Mouse (Mus musculus): Measurements from ENCODE around the gene Olfr444.

Olfr444 gene

GRCm38 (mm10) chr6:42948767-42949166 lies at the start of gene Olfr444:
Gene Olfr444, plus strand, starts transcription at chr6:42949067.
- no peak for DNase-seq (ENCODE audit: low spot score in 2 of 2)

GRCm38 (mm10) chr6:42900345-42900744 lies 48.5 kb upstream of the Olfr444 start:
- no peak for DNase-seq (ENCODE audit: low spot score in 2 of 2)

- DNase-seq (ENCODE audit: low spot score in 2 of 2) = no peak
Measured at GRCm38 (mm10) chr6:42908578-42908977, 40.3 kb upstream of the Olfr444 start, which contains the start of gene Olfr447. Gene Olfr447, plus strand, starts transcription at chr6:42908878.

- no peak for DNase-seq (ENCODE audit: low spot score in 2 of 2)
Measured at GRCm38 (mm10) chr6:42921077-42921476, 27.8 kb upstream of the Olfr444 start, which contains the start of gene Olfr446. Gene Olfr446, plus strand, starts transcription at chr6:42921377.

DNA sequence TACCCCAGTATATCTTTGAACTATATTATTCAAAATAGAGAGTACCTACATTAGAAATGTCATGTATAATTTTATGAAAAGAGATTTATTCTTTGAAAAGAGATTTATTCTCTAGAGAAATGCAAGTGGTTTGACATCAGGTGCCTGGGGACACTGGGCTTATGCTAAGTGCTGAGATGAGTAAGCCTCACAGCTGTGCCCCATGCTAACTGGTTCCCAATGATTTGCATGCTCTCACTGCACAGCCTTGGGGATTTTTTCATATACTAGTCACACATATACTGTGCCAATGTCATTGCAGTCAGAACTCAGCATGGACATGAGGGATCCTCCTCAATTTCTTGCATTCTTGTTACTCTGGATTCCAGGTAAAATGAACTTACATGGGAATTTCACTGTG lies 31.5 kb downstream of the Olfr444 start:
- no peak for DNase-seq (ENCODE audit: low spot score in 2 of 2)
